Mouse (Mus musculus): ENCODE data around the gene Ephx4. TPM values are rescaled to one million over a fixed set of nuclear protein-coding genes. Genes with fewer than 3 reads are reported as not detected.
"Not testable (repeated sequence)": the region's sequence is repeated elsewhere in the genome, so short reads cannot be mapped to it uniquely, and the experiment has no call there.

Gene Ephx4
- not detected in 2 replicates for polyA plus RNA-seq (2012; ENCODE audit: insufficient read depth, low replicate concordance)

GRCm38 (mm10) chr5:107402436-107402835 is at the start of gene Ephx4:
Gene Ephx4 (plus strand): TSS chr5:107402736.
- H3K4me1 ChIP-seq: peaks cover 31% of the 10 kb centered on the region
- H3K4me3 ChIP-seq (replicated peaks): peak within 1 kb of the TSS; percentile 90
- TF ChIP-seq GATA1 (IDR thresholded peaks at IDR 0.05; ENCODE audit: borderline replicate concordance, low read length) (no peak), FLI1 (IDR thresholded peaks at IDR 0.05; ENCODE audit: low read length) (no peak)
- no peaks in the 10 kb centered on the region for H3K36me3 ChIP-seq (replicated peaks; ENCODE audit: low read length)
- peaks cover 3% of the 10 kb centered on the region; the same call in 1 of the 2 replicates for H3K9me3 ChIP-seq
- H3K27me3 ChIP-seq (replicated peaks): peaks cover 39% of the 10 kb centered on the region

- H3K9me3 ChIP-seq: no peaks in the 10 kb centered on the region
- H3K36me3 ChIP-seq (replicated peaks; ENCODE audit: low read length): no peaks in the 10 kb centered on the region
- H3K4me1 ChIP-seq: peaks cover 17% of the 10 kb centered on the region
- H3K4me3 ChIP-seq (replicated peaks): no peak overlapping the region
- peaks cover 3% of the 10 kb centered on the region for H3K27me3 ChIP-seq (replicated peaks)
- TF ChIP-seq GATA1 (IDR thresholded peaks at IDR 0.05; ENCODE audit: borderline replicate concordance, low read length): no peak
- no peak for TF ChIP-seq FLI1 (IDR thresholded peaks at IDR 0.05; ENCODE audit: low read length)
Measured at GRCm38 (mm10) chr5:107353981-107354380, 48.6 kb upstream of the Ephx4 start.

- H3K4me1 ChIP-seq: peaks cover 20% of the 10 kb centered on the region
- H3K27me3 ChIP-seq (replicated peaks): peaks cover 3% of the 10 kb centered on the region
- H3K4me3 ChIP-seq (replicated peaks): no peak overlapping the region
- TF ChIP-seq FLI1 (IDR thresholded peaks at IDR 0.05; ENCODE audit: low read length) (no peak), GATA1 (IDR thresholded peaks at IDR 0.05; ENCODE audit: borderline replicate concordance, low read length) (no peak)
- H3K36me3 ChIP-seq (replicated peaks; ENCODE audit: low read length): no peaks in the 10 kb centered on the region
- H3K9me3 ChIP-seq: no peaks in the 10 kb centered on the region
Measured at GRCm38 (mm10) chr5:107355801-107356200, 46.7 kb upstream of the Ephx4 start.

- Histone ChIP-seq H3K27me3 (replicated peaks) (peaks cover 3% of the 10 kb centered on the region), H3K4me3 (replicated peaks) (no peak overlapping the region), H3K9me3 (no peaks in the 10 kb centered on the region), H3K4me1 (peaks cover 18% of the 10 kb centered on the region), H3K36me3 (replicated peaks; ENCODE audit: low read length) (no peaks in the 10 kb centered on the region)
- no peak for TF ChIP-seq FLI1 (IDR thresholded peaks at IDR 0.05; ENCODE audit: low read length)
Measured at GRCm38 (mm10) chr5:107357723-107358122, 44.8 kb upstream of the Ephx4 start.

GRCm38 (mm10) chr5:107359395-107360053 is 43.0 kb upstream of the Ephx4 start:
- Histone ChIP-seq H3K9me3 (peaks cover 6% of the 10 kb centered on the region), H3K4me1 (peaks cover 13% of the 10 kb centered on the region), H3K27me3 (replicated peaks) (peaks cover 3% of the 10 kb centered on the region), H3K36me3 (replicated peaks; ENCODE audit: low read length) (no peaks in the 10 kb centered on the region), H3K4me3 (replicated peaks) (peak overlapping the region; percentile 95)
- TF ChIP-seq FLI1 (IDR thresholded peaks at IDR 0.05; ENCODE audit: low read length) (no peak), GATA1 (IDR thresholded peaks at IDR 0.05; ENCODE audit: borderline replicate concordance, low read length) (no peak)

GRCm38 (mm10) chr5:107360054-107360730 is 42.3 kb upstream of the Ephx4 start:
- Histone ChIP-seq H3K27me3 (replicated peaks) (peaks cover 3% of the 10 kb centered on the region), H3K4me1 (peaks cover 13% of the 10 kb centered on the region), H3K9me3 (peaks cover 7% of the 10 kb centered on the region), H3K36me3 (replicated peaks; ENCODE audit: low read length) (no peaks in the 10 kb centered on the region), H3K4me3 (replicated peaks) (peak overlapping the region; percentile 95)
- TF ChIP-seq FLI1 (IDR thresholded peaks at IDR 0.05; ENCODE audit: low read length): no peak
- TF ChIP-seq GATA1 (IDR thresholded peaks at IDR 0.05; ENCODE audit: borderline replicate concordance, low read length): no peak

GRCm38 (mm10) chr5:107370040-107370439 is 32.5 kb upstream of the Ephx4 start:
- no peak overlapping the region for H3K4me3 ChIP-seq (replicated peaks)
- H3K27me3 ChIP-seq (replicated peaks): peaks cover 9% of the 10 kb centered on the region
- peaks cover 7% of the 10 kb centered on the region for H3K4me1 ChIP-seq
- H3K9me3 ChIP-seq: peaks cover 5% of the 10 kb centered on the region; the same call in 1 of the 2 replicates
- H3K36me3 ChIP-seq (replicated peaks; ENCODE audit: low read length): no peaks in the 10 kb centered on the region
- TF ChIP-seq FLI1 (IDR thresholded peaks at IDR 0.05; ENCODE audit: low read length): no peak

GRCm38 (mm10) chr5:107371335-107371734 is 31.2 kb upstream of the Ephx4 start:
- TF ChIP-seq GATA1 (IDR thresholded peaks at IDR 0.05; ENCODE audit: borderline replicate concordance, low read length) (no peak), FLI1 (IDR thresholded peaks at IDR 0.05; ENCODE audit: low read length) (no peak)
- H3K4me1 ChIP-seq: peaks cover 7% of the 10 kb centered on the region

GRCm38 (mm10) chr5:107373256-107373655 is 29.3 kb upstream of the Ephx4 start:
- Histone ChIP-seq H3K4me3 (replicated peaks) (no peak overlapping the region), H3K9me3 (0 out of 2 replicates have a peak, but pooled peaks cover 2% of the 10 kb centered on the region), H3K36me3 (replicated peaks; ENCODE audit: low read length) (no peaks in the 10 kb centered on the region), H3K27me3 (replicated peaks) (peaks cover 10% of the 10 kb centered on the region), H3K4me1 (peaks cover 7% of the 10 kb centered on the region)
- TF ChIP-seq GATA1 (IDR thresholded peaks at IDR 0.05; ENCODE audit: borderline replicate concordance, low read length) (no peak), FLI1 (IDR thresholded peaks at IDR 0.05; ENCODE audit: low read length) (no peak)

More at GRCm38 (mm10) chr5:107371335-107371734, 31.2 kb upstream of the Ephx4 start:
- 0 out of 2 replicates have a peak, but pooled peaks cover 2% of the 10 kb centered on the region for H3K9me3 ChIP-seq
- peaks cover 10% of the 10 kb centered on the region for H3K27me3 ChIP-seq (replicated peaks)
- no peak overlapping the region for H3K4me3 ChIP-seq (replicated peaks)
- H3K36me3 ChIP-seq (replicated peaks; ENCODE audit: low read length): no peaks in the 10 kb centered on the region

- H3K4me1 ChIP-seq; H3K9me3 ChIP-seq; H3K36me3 ChIP-seq (replicated peaks; ENCODE audit: low read length); H3K4me3 ChIP-seq (replicated peaks); H3K27me3 ChIP-seq (replicated peaks): not testable (repeated sequence)
Measured at GRCm38 (mm10) chr5:107386448-107386847, 16.1 kb upstream of the Ephx4 start.

Measured in megakaryocyte, embryonic 14.5 days (primary cell).